Mouse (Mus musculus) heart, embryonic 10.5 days (tissue): ENCODE results near the gene Chga. TPM values are rescaled to one million over a fixed set of nuclear protein-coding genes. Genes with fewer than 3 reads are reported as not detected.

ENCODE experiments used
- DNase-seq: peaks from one replicate; pipeline ENCODE4 v3.0.0-alpha.2; 2017; ENCODE audit warnings: low spot score
- H3K27ac ChIP-seq: fragments of 300-500 bp; sonication (generic); 2 replicates; pipeline ENCODE4 v1.5.1; 2016; ENCODE audit warnings: mild to moderate bottlenecking
- H3K27me3 ChIP-seq: fragments of 300-500 bp; sonication (generic); 2 replicates; pipeline ENCODE4 v1.6.1; 2016; ENCODE audit warnings: mild to moderate bottlenecking; ENCODE audit not compliant: poor library complexity, insufficient read depth, severe bottlenecking
- H3K36me3 ChIP-seq: fragments of 300-500 bp; sonication (generic); 2 replicates; pipeline ENCODE4 v1.6.1; 2016; ENCODE audit warnings: mild to moderate bottlenecking, moderate library complexity
- H3K4me1 ChIP-seq: fragments of 300-500 bp; sonication (generic); 2 replicates; pipeline ENCODE4 v1.6.1; 2016; ENCODE audit warnings: mild to moderate bottlenecking
- H3K4me3 ChIP-seq: fragments of 300-500 bp; sonication (generic); 2 replicates; pipeline ENCODE4 v1.5.1; 2016; ENCODE audit warnings: mild to moderate bottlenecking, moderate library complexity
- H3K9me3 ChIP-seq: fragments of 300-500 bp; sonication (generic); 2 replicates; pipeline ENCODE4 v1.6.1; 2016; ENCODE audit warnings: mild to moderate bottlenecking, moderate library complexity
- WGBS: fragments of 180-500 bp; shearing (Covaris S2); methylation state at CpG from one replicate; pipeline ENCODE4 v1.1.7; 2016; 5-methylcytosine and 5-hydroxymethylcytosine counted together
- polyA plus RNA-seq: library from polyadenylated mRNA; unstranded; fragments of >200 nt; fragmentation: Nextera tagmentation; extraction: Ambion mirVana; gene quantifications from 2 replicates; pipeline ENCODE4 v1.2.1, GENCODE M21; 2016

The Chga gene
- polyA plus RNA-seq, 1 experiment from 2014 or later: 0.44 TPM

DNA sequence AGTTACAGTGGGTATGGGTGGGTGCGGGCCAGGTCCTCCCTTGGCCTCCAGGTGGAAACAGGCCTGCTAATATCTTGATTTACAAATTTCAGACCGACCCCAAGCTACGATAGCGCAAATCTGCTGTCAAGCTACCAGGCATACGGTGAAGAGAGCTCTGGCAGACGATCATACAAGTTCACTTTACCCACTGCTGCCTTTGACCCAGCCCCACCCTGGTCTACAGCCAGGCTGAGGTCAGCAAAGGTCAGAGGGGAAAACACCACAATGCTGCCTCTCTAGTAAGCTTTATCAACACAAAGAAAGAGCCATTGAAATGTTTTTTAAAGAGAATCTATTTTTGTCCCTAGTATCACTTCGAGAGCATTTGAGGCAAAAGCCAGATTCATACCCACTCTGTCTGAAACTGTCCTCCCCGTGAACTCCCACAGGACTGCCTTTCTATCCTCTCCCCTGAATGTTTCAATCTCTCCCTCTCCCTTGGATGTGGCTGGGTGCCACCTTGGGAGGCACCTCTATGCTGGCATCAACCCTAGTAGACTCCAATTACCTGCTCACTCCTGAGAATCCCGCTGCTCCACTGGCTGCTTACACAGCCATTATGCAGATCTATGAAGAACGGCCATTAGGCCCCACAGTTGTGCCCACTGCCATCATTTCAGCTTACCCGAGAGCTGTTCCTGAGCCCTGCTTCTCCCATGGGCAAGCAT, 53.2 kb downstream of the Chga start:
- no peak overlapping the region for H3K27ac ChIP-seq
- no peaks in the 10 kb centered on the region for H3K36me3 ChIP-seq
- 71% methylated on average over 11 of the region's 11 CpGs for WGBS
- no peak for DNase-seq
- peaks cover 19% of the 10 kb centered on the region for H3K4me1 ChIP-seq
- H3K4me3 ChIP-seq: no peak overlapping the region
- H3K9me3 ChIP-seq: no peaks in the 10 kb centered on the region
- no peaks in the 10 kb centered on the region for H3K27me3 ChIP-seq

DNA sequence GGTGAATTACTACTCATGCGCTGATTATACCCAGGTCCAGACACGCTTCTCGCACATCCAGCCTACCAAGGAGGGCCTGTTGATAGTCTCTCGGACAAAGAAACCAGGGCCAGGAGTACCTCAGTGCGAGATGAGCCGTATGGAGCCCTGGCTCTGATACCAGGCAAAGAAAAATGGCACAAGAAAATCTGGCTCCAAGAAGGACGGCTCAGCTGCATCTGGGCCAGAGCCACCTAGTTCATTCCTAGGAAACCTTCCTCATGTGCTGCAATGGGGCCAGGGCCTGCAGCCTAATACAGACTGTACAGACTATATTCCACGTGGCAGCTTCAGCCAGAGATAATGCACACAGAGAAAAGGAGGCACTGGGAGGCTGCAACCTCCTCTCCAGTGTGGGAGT, 56.2 kb downstream of the Chga start:
- H3K4me3 ChIP-seq: no peak overlapping the region
- H3K9me3 ChIP-seq: no peaks in the 10 kb centered on the region
- H3K27ac ChIP-seq: no peak overlapping the region
- no peaks in the 10 kb centered on the region for H3K36me3 ChIP-seq
- DNase-seq: no peak
- WGBS: 84% methylated on average over 8 of the region's 8 CpGs
- H3K4me1 ChIP-seq: peaks cover 19% of the 10 kb centered on the region
- H3K27me3 ChIP-seq: no peaks in the 10 kb centered on the region

DNA sequence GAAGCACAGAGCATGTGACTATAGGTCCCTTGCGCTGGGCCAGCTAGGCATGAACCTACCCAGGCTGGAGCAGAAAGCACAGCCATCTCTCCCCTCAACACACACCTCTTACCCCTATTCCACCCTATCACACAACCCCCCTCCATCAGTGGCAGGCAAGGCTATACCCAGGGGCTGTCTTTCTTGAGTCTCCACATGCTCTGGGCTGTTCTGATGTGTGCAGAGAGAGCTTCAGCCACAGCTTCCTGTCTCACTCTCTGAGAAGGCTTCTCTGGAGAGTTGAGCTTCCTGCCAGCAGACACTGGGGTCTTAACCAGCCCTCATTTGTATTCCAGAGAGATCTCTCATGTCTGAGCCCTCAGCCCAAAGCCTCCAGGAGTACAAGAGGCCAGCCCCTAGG, 57.7 kb downstream of the Chga start:
- Histone ChIP-seq H3K27ac (0 out of 2 replicates have a peak overlapping the region, but pooled peaks have one; percentile 2), H3K9me3 (no peaks in the 10 kb centered on the region), H3K4me1 (peaks cover 30% of the 10 kb centered on the region), H3K27me3 (no peaks in the 10 kb centered on the region), H3K36me3 (no peaks in the 10 kb centered on the region), H3K4me3 (no peak overlapping the region)
- WGBS: 77% methylated on average over 1 of the region's 1 CpGs
- no peak for DNase-seq

DNA sequence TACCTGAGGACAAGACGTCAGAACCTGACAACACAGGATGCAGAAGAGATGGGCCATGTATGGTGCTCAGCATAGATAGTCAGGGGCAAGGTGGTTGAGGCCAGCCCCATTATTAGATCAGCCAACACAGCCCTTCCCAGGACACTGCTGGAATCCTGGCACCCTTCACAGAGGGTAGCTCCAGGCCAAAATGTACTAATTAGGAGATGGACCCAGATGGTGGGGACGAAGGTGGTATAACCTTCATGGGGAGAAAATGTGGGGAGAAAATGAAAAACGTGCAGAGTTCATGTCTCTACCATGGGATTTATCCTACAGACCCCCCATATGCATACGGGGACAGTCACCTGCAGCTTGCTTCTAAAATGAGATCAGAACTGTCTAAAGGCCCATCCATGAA, 58.6 kb downstream of the Chga start:
- Histone ChIP-seq H3K27ac (no peak overlapping the region), H3K4me3 (no peak overlapping the region), H3K36me3 (no peaks in the 10 kb centered on the region), H3K4me1 (peaks cover 24% of the 10 kb centered on the region), H3K9me3 (no peaks in the 10 kb centered on the region), H3K27me3 (no peaks in the 10 kb centered on the region)
- WGBS: 82% methylated on average over 4 of the region's 4 CpGs
- DNase-seq: no peak

Other genes with a start within 250 kb of the Chga start
- gene Lgmn, start 115.2 kb upstream of the Chga start, polyA plus RNA-seq: 84.4 and 111 TPM in 2 replicates
- gene Golga5, start 85.8 kb upstream of the Chga start, polyA plus RNA-seq: 25.7 and 26.1 TPM in 2 replicates
- 3.5 and 4.8 TPM in 2 replicates for gene Itpk1, start 150.0 kb downstream of the Chga start, polyA plus RNA-seq
- gene Moap1, start 188.7 kb downstream of the Chga start, polyA plus RNA-seq: 24.0 and 24.8 TPM in 2 replicates
- 8.6 and 9.5 TPM in 2 replicates for gene Tmem251, start 188.8 kb downstream of the Chga start, polyA plus RNA-seq
- gene Gm28051, start 202.8 kb downstream of the Chga start, polyA plus RNA-seq: not detected in 2 replicates
- gene Gon7, start 202.8 kb downstream of the Chga start, polyA plus RNA-seq: 32.5 and 36.3 TPM in 2 replicates
- 40.0 and 40.6 TPM in 2 replicates for gene Ubr7, start 203.0 kb downstream of the Chga start, polyA plus RNA-seq
- 18.8 and 24.1 TPM in 2 replicates for gene Gm20604, start 203.7 kb downstream of the Chga start, polyA plus RNA-seq